Mouse (Mus musculus): ENCODE measurements at regions not wholly inside any gene's neighbourhood (a gene's known extent, or its start where the extent isn't known, plus 50 kb on each side); places are given as distances from the start of the nearest gene placed in this dataset.

DNA sequence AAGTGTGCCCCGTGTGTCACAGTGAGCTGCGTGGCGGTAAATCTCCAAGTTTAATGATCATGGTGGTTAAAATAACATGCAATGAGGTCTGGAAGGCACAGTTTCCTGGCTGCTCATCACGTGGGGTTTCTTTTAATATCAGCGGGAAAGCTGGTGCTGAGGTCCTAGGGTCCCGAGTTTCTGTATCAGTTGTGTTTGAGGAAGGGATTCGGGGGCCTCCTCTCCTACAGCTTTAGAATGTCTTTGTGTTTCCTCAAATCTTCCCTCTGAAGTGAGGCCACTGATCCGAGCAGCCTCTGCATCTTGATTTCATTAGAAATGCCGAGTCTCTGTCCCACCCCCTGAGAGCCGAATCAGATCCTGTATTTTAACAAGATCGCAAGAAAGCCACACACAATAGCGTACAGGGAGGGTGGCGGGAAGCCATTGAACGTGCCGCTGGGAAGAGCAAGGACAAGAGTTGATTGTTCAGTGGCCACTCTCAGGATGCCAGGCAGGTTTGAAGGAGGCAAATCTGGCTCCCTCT is 215.5 kb downstream of the Ppp4r2 start:
- DNase-seq (ENCODE audit: low read depth), result no peak

DNA sequence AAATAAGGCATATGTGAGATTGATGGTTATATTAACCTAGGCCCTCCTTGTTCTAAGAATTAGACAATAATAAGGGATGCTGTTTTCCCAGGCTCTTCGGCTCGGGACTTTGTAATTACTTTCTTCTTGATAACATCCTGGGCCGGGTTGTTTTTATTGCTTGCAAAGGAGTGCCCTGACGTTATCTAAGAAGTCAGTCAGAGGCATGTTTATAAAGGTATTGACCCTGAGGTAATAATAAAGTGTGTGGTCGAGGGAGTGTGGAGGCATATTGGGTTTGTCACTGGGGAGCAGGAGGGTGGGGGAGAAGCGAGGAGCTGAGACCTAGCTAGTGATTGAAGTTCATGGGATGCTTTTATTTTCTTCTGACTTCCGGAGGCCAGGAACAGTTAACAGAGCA is 221.5 kb downstream of the Ppp4r2 start:
- DNase-seq (ENCODE audit: low read depth), result no peak

GRCm38 (mm10) chr6:101056318-101056717 is 222.9 kb downstream of the Ppp4r2 start:
- DNase-seq (ENCODE audit: low read depth), result no peak

DNA sequence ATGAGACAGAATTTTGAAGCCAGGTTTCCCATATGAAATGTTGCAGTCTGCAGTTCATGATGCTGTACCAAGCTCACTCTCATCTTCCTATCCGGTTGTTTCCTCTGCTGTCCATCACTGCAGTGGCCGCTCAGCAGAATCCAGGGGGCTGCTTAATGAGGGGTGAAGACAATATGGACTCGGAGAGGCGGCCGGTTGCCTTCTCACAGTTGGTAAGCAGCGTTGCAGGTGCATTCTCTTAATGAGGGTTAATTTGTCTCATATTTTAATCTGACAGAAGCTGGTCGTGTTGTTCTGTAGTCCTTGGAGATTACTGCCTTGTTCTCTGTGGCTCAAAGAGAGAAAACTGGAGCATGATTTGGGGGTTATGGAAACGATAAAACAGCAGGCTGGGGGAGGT is 225.6 kb downstream of the Ppp4r2 start:
- no peak for DNase-seq (ENCODE audit: low read depth)

- no peak for DNase-seq (ENCODE audit: low read depth)
Measured at GRCm38 (mm10) chr6:101062186-101062585, 228.8 kb downstream of the Ppp4r2 start.

GRCm38 (mm10) chr6:101075753-101076516 is 242.5 kb downstream of the Ppp4r2 start:
- no peak for DNase-seq (ENCODE audit: low read depth)

- DNase-seq (ENCODE audit: low read depth), result no peak
Measured at GRCm38 (mm10) chr6:101078294-101078693, 244.9 kb downstream of the Ppp4r2 start.

DNA sequence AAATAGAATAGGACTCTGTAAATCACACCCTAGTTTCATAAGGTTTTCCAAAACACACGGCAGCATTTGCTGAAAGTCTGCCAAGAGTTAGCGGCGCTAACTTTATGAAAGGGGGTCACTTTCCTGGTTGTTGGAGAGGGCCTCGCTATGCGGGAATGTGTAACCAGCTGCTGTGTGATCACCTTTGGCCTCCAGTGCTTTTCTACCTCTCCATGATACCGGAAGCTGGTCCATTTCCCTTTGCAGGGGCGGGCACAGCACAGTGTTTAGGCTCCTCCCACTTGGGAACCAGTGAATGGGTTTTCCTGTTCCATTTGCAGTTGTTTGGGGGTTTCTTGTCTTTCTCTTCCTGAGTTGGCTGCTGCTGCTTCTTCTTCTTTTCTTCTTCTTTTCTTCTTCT is 250.3 kb downstream of the Ppp4r2 start:
- no peak for DNase-seq (ENCODE audit: low read depth)

- no peak for DNase-seq (ENCODE audit: low read depth)
Measured at GRCm38 (mm10) chr6:101092179-101092578, 258.8 kb downstream of the Ppp4r2 start.
